Mouse (Mus musculus): Measurements from ENCODE around the gene Amd1. TPM values are rescaled to one million over a fixed set of nuclear protein-coding genes. Genes with fewer than 3 reads are reported as not detected.

The Amd1 gene
- polyA plus RNA-seq, 1 experiment from 2014 or later = 130 TPM

- Histone ChIP-seq H3K9me3 (ENCODE audit: control insufficient read depth, low read length) (no peaks in the 10 kb centered on the region), H3K4me3 (ENCODE audit: low read depth, low read length) (no peak overlapping the region), H3K4me2 (no peak overlapping the region), H3K9ac (ENCODE audit: low read depth, low read length) (no peak overlapping the region), H3K36me3 (ENCODE audit: control insufficient read depth, insufficient read depth, low read length) (no peaks in the 10 kb centered on the region), H3K4me1 (replicated peaks; ENCODE audit: control insufficient read depth, insufficient read depth, low read length) (no peaks in the 10 kb centered on the region), H3K27me3 (replicated peaks; ENCODE audit: control insufficient read depth, insufficient read depth, low read length) (no peaks in the 10 kb centered on the region), H3K27ac (ENCODE audit: low read depth, low read length) (no peak overlapping the region)
- ATAC-seq (replicated peaks; ENCODE audit: low FRiP score) (no peak), DNase-seq (ENCODE audit: low spot score) (no peak)
- WGBS = 49% methylated on average over 4 of the region's 4 CpGs
These were observed 40.0 kb upstream of the Amd1 start for GRCm38 (mm10) chr10:40342036-40342435.

GRCm38 (mm10) chr10:40339351-40339964 is 37.5 kb upstream of the Amd1 start, which contains the start of gene Cdk19:
Gene Cdk19 (plus strand): TSS chr10:40339564.
- WGBS = 42% methylated on average over 13 of the region's 13 CpGs
- ATAC-seq (replicated peaks; ENCODE audit: low FRiP score) (no peak), DNase-seq (ENCODE audit: low spot score) (no peak)
- no peaks in the 10 kb centered on the region for H3K27me3 ChIP-seq (replicated peaks; ENCODE audit: control insufficient read depth, insufficient read depth, low read length)
- H3K9ac ChIP-seq (ENCODE audit: low read depth, low read length) = no peak within 1 kb of the TSS
- no peak within 1 kb of the TSS for H3K4me3 ChIP-seq (ENCODE audit: low read depth, low read length)
- no peaks in the 10 kb centered on the region for H3K4me1 ChIP-seq (replicated peaks; ENCODE audit: control insufficient read depth, insufficient read depth, low read length)
- H3K4me2 ChIP-seq = no peak within 1 kb of the TSS
- H3K9me3 ChIP-seq (ENCODE audit: control insufficient read depth, low read length) = no peaks in the 10 kb centered on the region
- H3K27ac ChIP-seq (ENCODE audit: low read depth, low read length) = no peak within 1 kb of the TSS
- H3K36me3 ChIP-seq (ENCODE audit: control insufficient read depth, insufficient read depth, low read length) = no peaks in the 10 kb centered on the region

- no peak overlapping the region for H3K9ac ChIP-seq (ENCODE audit: low read depth, low read length)
- no peaks in the 10 kb centered on the region for H3K36me3 ChIP-seq (ENCODE audit: control insufficient read depth, insufficient read depth, low read length)
- no peak overlapping the region for H3K27ac ChIP-seq (ENCODE audit: low read depth, low read length)
- peaks cover 3% of the 10 kb centered on the region for H3K9me3 ChIP-seq (ENCODE audit: control insufficient read depth, low read length)
- H3K4me1 ChIP-seq (replicated peaks; ENCODE audit: control insufficient read depth, insufficient read depth, low read length) = peaks cover 7% of the 10 kb centered on the region; the same call in 1 of the 2 replicates
- no peak overlapping the region for H3K4me3 ChIP-seq (ENCODE audit: low read depth, low read length)
- no peak overlapping the region for H3K4me2 ChIP-seq
- DNase-seq (ENCODE audit: low spot score) (no peak), ATAC-seq (replicated peaks; ENCODE audit: low FRiP score) (no peak)
- 83% methylated on average over 6 of the region's 6 CpGs for WGBS
- H3K27me3 ChIP-seq (replicated peaks; ENCODE audit: control insufficient read depth, insufficient read depth, low read length) = no peaks in the 10 kb centered on the region
These were observed 30.9 kb upstream of the Amd1 start for GRCm38 (mm10) chr10:40332864-40333263.

GRCm38 (mm10) chr10:40330262-40330661 is 28.3 kb upstream of the Amd1 start:
- no peaks in the 10 kb centered on the region for H3K27me3 ChIP-seq (replicated peaks; ENCODE audit: control insufficient read depth, insufficient read depth, low read length)
- DNase-seq (ENCODE audit: low spot score) = peak; percentile 8
- H3K9me3 ChIP-seq (ENCODE audit: control insufficient read depth, low read length) = peaks cover 3% of the 10 kb centered on the region
- H3K4me2 ChIP-seq = no peak overlapping the region
- peaks cover 16% of the 10 kb centered on the region for H3K4me1 ChIP-seq (replicated peaks; ENCODE audit: control insufficient read depth, insufficient read depth, low read length)
- H3K4me3 ChIP-seq (ENCODE audit: low read depth, low read length) = no peak overlapping the region
- no peak overlapping the region for H3K27ac ChIP-seq (ENCODE audit: low read depth, low read length)
- WGBS = 71% methylated on average over 1 of the region's 1 CpGs
- H3K9ac ChIP-seq (ENCODE audit: low read depth, low read length) = no peak overlapping the region
- H3K36me3 ChIP-seq (ENCODE audit: control insufficient read depth, insufficient read depth, low read length) = no peaks in the 10 kb centered on the region
- ATAC-seq (replicated peaks; ENCODE audit: low FRiP score) = no peak

GRCm38 (mm10) chr10:40328004-40328551 is 26.1 kb upstream of the Amd1 start:
- ATAC-seq (replicated peaks; ENCODE audit: low FRiP score) = peak; percentile 96
- DNase-seq (ENCODE audit: low spot score) = peak; percentile 73
- H3K9ac ChIP-seq (ENCODE audit: low read depth, low read length) = peak overlapping the region; percentile 53
- H3K27ac ChIP-seq (ENCODE audit: low read depth, low read length) = peak overlapping the region; percentile 95
- 30% methylated on average over 9 of the region's 9 CpGs for WGBS
- H3K9me3 ChIP-seq (ENCODE audit: control insufficient read depth, low read length) = peaks cover 3% of the 10 kb centered on the region
- peaks cover 16% of the 10 kb centered on the region for H3K4me1 ChIP-seq (replicated peaks; ENCODE audit: control insufficient read depth, insufficient read depth, low read length)
- peak overlapping the region; percentile 24 for H3K4me3 ChIP-seq (ENCODE audit: low read depth, low read length)
- H3K4me2 ChIP-seq = peak overlapping the region; percentile 61
- no peaks in the 10 kb centered on the region for H3K36me3 ChIP-seq (ENCODE audit: control insufficient read depth, insufficient read depth, low read length)
- no peaks in the 10 kb centered on the region for H3K27me3 ChIP-seq (replicated peaks; ENCODE audit: control insufficient read depth, insufficient read depth, low read length)

- no peak overlapping the region for H3K4me2 ChIP-seq
- DNase-seq (ENCODE audit: low spot score) = no peak
- no peak overlapping the region for H3K27ac ChIP-seq (ENCODE audit: low read depth, low read length)
- WGBS = 91% methylated on average over 10 of the region's 10 CpGs
- peaks cover 4% of the 10 kb centered on the region for H3K9me3 ChIP-seq (ENCODE audit: control insufficient read depth, low read length)
- no peak overlapping the region for H3K4me3 ChIP-seq (ENCODE audit: low read depth, low read length)
- H3K4me1 ChIP-seq (replicated peaks; ENCODE audit: control insufficient read depth, insufficient read depth, low read length) = no peaks in the 10 kb centered on the region
- no peak overlapping the region for H3K9ac ChIP-seq (ENCODE audit: low read depth, low read length)
- no peaks in the 10 kb centered on the region for H3K27me3 ChIP-seq (replicated peaks; ENCODE audit: control insufficient read depth, insufficient read depth, low read length)
- no peaks in the 10 kb centered on the region for H3K36me3 ChIP-seq (ENCODE audit: control insufficient read depth, insufficient read depth, low read length)
- no peak for ATAC-seq (replicated peaks; ENCODE audit: low FRiP score)
These were observed 18.3 kb upstream of the Amd1 start for GRCm38 (mm10) chr10:40320306-40320705.

GRCm38 (mm10) chr10:40316841-40317585 is 15.0 kb upstream of the Amd1 start:
- Histone ChIP-seq H3K27ac (ENCODE audit: low read depth, low read length) (no peak overlapping the region), H3K9me3 (ENCODE audit: control insufficient read depth, low read length) (peaks cover 4% of the 10 kb centered on the region), H3K9ac (ENCODE audit: low read depth, low read length) (no peak overlapping the region), H3K36me3 (ENCODE audit: control insufficient read depth, insufficient read depth, low read length) (no peaks in the 10 kb centered on the region), H3K4me1 (replicated peaks; ENCODE audit: control insufficient read depth, insufficient read depth, low read length) (no peaks in the 10 kb centered on the region), H3K27me3 (replicated peaks; ENCODE audit: control insufficient read depth, insufficient read depth, low read length) (no peaks in the 10 kb centered on the region), H3K4me3 (ENCODE audit: low read depth, low read length) (no peak overlapping the region), H3K4me2 (no peak overlapping the region)
- no peak for DNase-seq (ENCODE audit: low spot score)
- no peak for ATAC-seq (replicated peaks; ENCODE audit: low FRiP score)
- whole genome bisulfite sequencing = 56% methylated on average over 7 of the region's 7 CpGs

GRCm38 (mm10) chr10:40312781-40313180 is 10.8 kb upstream of the Amd1 start:
- Histone ChIP-seq H3K4me2 (no peak overlapping the region), H3K27ac (ENCODE audit: low read depth, low read length) (no peak overlapping the region)
- WGBS = 80% methylated on average over 4 of the region's 4 CpGs

More at GRCm38 (mm10) chr10:40312781-40313180, 10.8 kb upstream of the Amd1 start:
- H3K9me3 ChIP-seq (ENCODE audit: control insufficient read depth, low read length) = no peaks in the 10 kb centered on the region
- H3K9ac ChIP-seq (ENCODE audit: low read depth, low read length) = no peak overlapping the region
- H3K27me3 ChIP-seq (replicated peaks; ENCODE audit: control insufficient read depth, insufficient read depth, low read length) = no peaks in the 10 kb centered on the region
- no peak overlapping the region for H3K4me3 ChIP-seq (ENCODE audit: low read depth, low read length)
- H3K36me3 ChIP-seq (ENCODE audit: control insufficient read depth, insufficient read depth, low read length) = no peaks in the 10 kb centered on the region
- ATAC-seq (replicated peaks; ENCODE audit: low FRiP score) = no peak
- H3K4me1 ChIP-seq (replicated peaks; ENCODE audit: control insufficient read depth, insufficient read depth, low read length) = peaks cover 8% of the 10 kb centered on the region
- DNase-seq (ENCODE audit: low spot score) = no peak

All from liver, embryonic 11.5 days (tissue).